Mouse (Mus musculus) liver, adult (tissue): ENCODE measurements around the gene Stim1.

Experiments used
- GATA4 ChIP-seq: IDR thresholded peaks from 2 replicates; pipeline ENCODE4 v1.6.1; 2014; ENCODE audit warnings: mild to moderate bottlenecking, low read length; ENCODE audit not compliant: insufficient replicate concordance

Stim1 gene

GRCm38 (mm10) chr7:102363853-102364252 is 96.2 kb downstream of the Stim1 start:
- TF ChIP-seq GATA4 = no peak

- TF ChIP-seq GATA4 = no peak
These were observed 102.1 kb downstream of the Stim1 start for GRCm38 (mm10) chr7:102369661-102370060.

GRCm38 (mm10) chr7:102370526-102370925 is 102.9 kb downstream of the Stim1 start:
- TF ChIP-seq GATA4 = no peak

GRCm38 (mm10) chr7:102373382-102374072 is 105.9 kb downstream of the Stim1 start:
- no peak for TF ChIP-seq GATA4

- TF ChIP-seq GATA4 = no peak
These were observed 115.6 kb downstream of the Stim1 start for GRCm38 (mm10) chr7:102383221-102383620.

- no peak for TF ChIP-seq GATA4
These were observed 118.4 kb downstream of the Stim1 start for GRCm38 (mm10) chr7:102385973-102386372.

- TF ChIP-seq GATA4 = no peak
These were observed 121.5 kb downstream of the Stim1 start for GRCm38 (mm10) chr7:102389082-102389481.

GRCm38 (mm10) chr7:102393898-102394297 is 126.3 kb downstream of the Stim1 start:
- TF ChIP-seq GATA4 = no peak

- TF ChIP-seq GATA4 = no peak
These were observed 128.3 kb downstream of the Stim1 start for GRCm38 (mm10) chr7:102395894-102396293.

- TF ChIP-seq GATA4 = no peak
These were observed 128.7 kb downstream of the Stim1 start for GRCm38 (mm10) chr7:102396331-102396730.

GRCm38 (mm10) chr7:102399180-102399731 is 131.7 kb downstream of the Stim1 start:
- no peak for TF ChIP-seq GATA4

- no peak for TF ChIP-seq GATA4
These were observed 136.5 kb downstream of the Stim1 start for GRCm38 (mm10) chr7:102404118-102404517.

GRCm38 (mm10) chr7:102407440-102407839 is 139.8 kb downstream of the Stim1 start:
- no peak for TF ChIP-seq GATA4

- TF ChIP-seq GATA4 = no peak
These were observed 148.2 kb downstream of the Stim1 start for GRCm38 (mm10) chr7:102415841-102416240.

GRCm38 (mm10) chr7:102417398-102417797 is 149.8 kb downstream of the Stim1 start:
- no peak for TF ChIP-seq GATA4

- no peak for TF ChIP-seq GATA4
These were observed 154.4 kb downstream of the Stim1 start for GRCm38 (mm10) chr7:102422036-102422435.
